Mouse (Mus musculus): Measurements from ENCODE around the gene Fut7. TPM values are rescaled to one million over a fixed set of nuclear protein-coding genes. Genes with fewer than 3 reads are reported as not detected.

Gene Fut7
- total and polyA plus RNA-seq, 3 experiments = 0.08 to 0.21 TPM; not detected in 1

DNA sequence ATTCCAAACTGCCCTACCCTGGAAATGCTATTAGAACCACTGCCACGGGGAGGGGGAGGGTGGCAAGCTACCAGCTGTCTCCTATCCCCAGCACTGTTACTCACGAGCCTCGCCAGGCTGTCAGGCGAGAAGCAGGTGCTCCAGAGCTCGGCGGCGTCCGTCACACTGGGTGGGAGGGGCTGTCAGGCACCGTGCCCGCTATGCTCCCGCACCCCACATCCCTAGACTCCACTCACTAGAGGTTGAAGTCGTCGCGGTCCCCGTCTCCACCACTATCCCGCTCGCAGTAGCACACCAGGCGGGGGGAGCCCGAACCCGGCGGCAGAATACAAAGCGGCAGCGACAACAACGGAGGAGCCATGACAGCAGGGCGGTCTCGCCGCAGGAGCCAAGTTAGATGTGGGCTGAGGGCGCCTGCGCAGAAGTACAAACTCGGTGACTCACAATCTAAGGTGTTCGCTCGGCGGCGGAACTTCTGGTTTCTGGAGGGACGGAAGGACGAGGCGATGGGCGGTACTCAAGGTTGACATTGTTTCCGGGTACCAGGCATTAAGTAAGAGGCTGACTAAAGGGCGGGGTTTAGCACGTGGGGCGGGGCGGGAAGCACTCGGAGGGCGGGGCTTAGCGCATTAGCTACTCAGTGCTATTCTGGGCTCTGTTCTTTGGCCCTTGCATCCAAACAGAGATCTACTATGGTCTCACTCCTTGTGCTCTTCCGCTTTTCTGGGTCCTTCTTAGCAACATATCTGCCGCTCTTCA, 37.7 kb downstream of the Fut7 start, which contains the start of gene Paxx (continued):
- TF ChIP-seq CHD1 (IDR thresholded peaks at IDR 0.05; ENCODE audit: low read depth, low read length) (no peak), GATA1 (IDR thresholded peaks at IDR 0.05; ENCODE audit: low read depth, low read length) (no peak), NELFE (IDR thresholded peaks at IDR 0.05; ENCODE audit: low read depth, low read length) (peak; percentile 75), SMC3 (IDR thresholded peaks at IDR 0.05; ENCODE audit: low read depth, low read length) (no peak)

DNA sequence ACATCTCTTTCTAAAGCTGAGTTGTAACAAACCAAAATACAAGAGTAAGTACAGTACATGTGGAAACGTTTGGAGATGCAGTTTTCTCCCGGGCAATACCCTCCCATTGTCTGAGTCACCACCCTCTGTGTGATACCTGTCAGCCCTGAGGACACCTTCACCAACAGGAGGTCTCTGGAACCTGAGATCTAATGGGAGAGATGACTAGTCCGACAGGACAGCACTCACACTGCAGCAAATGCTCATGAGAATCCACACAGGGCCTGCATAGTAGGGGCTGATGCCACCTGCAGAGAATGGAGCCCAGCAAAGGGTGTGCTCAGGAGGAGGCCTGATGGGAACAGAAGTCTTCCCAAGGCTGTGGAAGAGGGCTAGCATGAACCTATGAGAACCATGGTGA, 38.3 kb downstream of the Fut7 start:
- peaks cover 8% of the 10 kb centered on the region; the same call in 1 of the 2 replicates for H3K79me2 ChIP-seq (ENCODE audit: control insufficient read depth, insufficient read depth, low read length, poor library complexity)
- no peak for DNase-seq (ENCODE audit: low read depth, low spot score)
- peak overlapping the region; percentile 59 for H3K9ac ChIP-seq (ENCODE audit: control insufficient read depth, low read depth, low read length, poor library complexity, severe bottlenecking)
- H3K4me3 ChIP-seq (ENCODE audit: control insufficient read depth in 1 of 2, insufficient read depth in 1 of 2, low read depth in 2 of 2, low read length in 2 of 2) = peak overlapping the region; percentile 36 to 55
- H3K36me3 ChIP-seq (ENCODE audit: control insufficient read depth in 1 of 2, insufficient read depth in 2 of 2, low read length in 2 of 2) = no peaks in the 10 kb centered on the region
- no peaks in the 10 kb centered on the region for H3K9me3 ChIP-seq (replicated peaks; ENCODE audit: insufficient read depth, low read length)
- H3K4me1 ChIP-seq (ENCODE audit: control insufficient read depth in 1 of 2, insufficient read depth in 2 of 2, low read length in 2 of 2) = peaks cover 4 to 11% of the 10 kb centered on the region in 2 experiments; a peak in 3 of 4 replicates
- peak overlapping the region; percentile 65 for H3K27ac ChIP-seq (ENCODE audit: control insufficient read depth, low read depth, low read length)
- no peak for TF ChIP-seq MAX (IDR thresholded peaks at IDR 0.05; ENCODE audit: low read length)
- TF ChIP-seq NRF1 (IDR thresholded peaks at IDR 0.05; ENCODE audit: insufficient read depth, low read depth, low read length, poor library complexity, severe bottlenecking) = no peak
- no peak for TF ChIP-seq MAZ (IDR thresholded peaks at IDR 0.05; ENCODE audit: low read depth, low read length)
- TF ChIP-seq GABPA (IDR thresholded peaks at IDR 0.05; ENCODE audit: low read depth, low read length) = no peak
- no peaks in the 10 kb centered on the region for H3K27me3 ChIP-seq (ENCODE audit: control insufficient read depth in 1 of 2, insufficient read depth in 2 of 2, low read length in 2 of 2)

DNA sequence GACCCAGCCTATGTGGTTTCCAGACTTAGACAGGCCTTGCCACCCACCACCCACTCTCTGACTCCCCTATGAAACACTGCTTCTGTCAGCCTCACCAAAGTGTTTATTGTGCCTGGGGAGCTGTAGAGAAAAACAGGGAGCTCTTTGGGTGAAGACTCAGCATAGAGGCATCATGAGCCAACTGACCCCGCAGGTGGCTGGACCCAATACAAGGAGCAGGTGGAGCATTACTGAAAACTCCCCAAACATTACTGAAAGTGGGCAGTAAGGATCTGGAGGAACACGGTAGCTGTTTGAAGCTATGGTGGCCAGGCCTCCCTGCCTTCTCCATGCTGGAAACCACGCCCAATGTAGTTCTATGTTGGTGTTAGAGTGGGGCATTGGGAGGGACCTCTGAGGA, 40.6 kb downstream of the Fut7 start:
- H3K9ac ChIP-seq (ENCODE audit: control insufficient read depth, low read depth, low read length, poor library complexity, severe bottlenecking) = no peak overlapping the region
- H3K4me1 ChIP-seq (ENCODE audit: control insufficient read depth in 1 of 2, insufficient read depth in 2 of 2, low read length in 2 of 2) = peaks cover 4 to 11% of the 10 kb centered on the region in 2 experiments; a peak in 3 of 4 replicates
- no peak overlapping the region for H3K27ac ChIP-seq (ENCODE audit: control insufficient read depth, low read depth, low read length)
- H3K4me3 ChIP-seq (ENCODE audit: control insufficient read depth in 1 of 2, insufficient read depth in 1 of 2, low read depth in 2 of 2, low read length in 2 of 2) = no peak overlapping the region
- peaks cover 8% of the 10 kb centered on the region; the same call in 1 of the 2 replicates for H3K79me2 ChIP-seq (ENCODE audit: control insufficient read depth, insufficient read depth, low read length, poor library complexity)
- TF ChIP-seq SMC3 (IDR thresholded peaks at IDR 0.05; ENCODE audit: low read depth, low read length) (no peak), ELF1 (IDR thresholded peaks at IDR 0.05; ENCODE audit: low read depth, low read length) (no peak), ETS1 (IDR thresholded peaks at IDR 0.05; ENCODE audit: low read depth, low read length) (no peak), JUND (IDR thresholded peaks at IDR 0.05; ENCODE audit: low read depth, low read length) (no peak), EP300 (IDR thresholded peaks at IDR 0.05; ENCODE audit: low read depth in 1 of 2, low read length in 2 of 2) (no peak), GATA1 (IDR thresholded peaks at IDR 0.05; ENCODE audit: low read depth, low read length) (no peak), USF2 (IDR thresholded peaks at IDR 0.05; ENCODE audit: borderline replicate concordance in 1 of 2, insufficient read depth in 1 of 2, low read depth in 1 of 2, low read length in 2 of 2) (no peak), MAFK (IDR thresholded peaks at IDR 0.05; ENCODE audit: borderline replicate concordance, low read depth, low read length) (no peak), CTCF (IDR thresholded peaks at IDR 0.05 in 2 of 3, conservative IDR thresholded peaks at IDR 0.05 in 1 of 3; ENCODE audit: control insufficient read depth in 1 of 3, insufficient read depth in 1 of 3, low read depth in 2 of 3, low read length in 3 of 3, poor library complexity in 1 of 3, severe bottlenecking in 1 of 3) (no peak), ZKSCAN1 (IDR thresholded peaks at IDR 0.05; ENCODE audit: low read depth, low read length) (no peak)
- no peak for DNase-seq (ENCODE audit: low read depth, low spot score)
- H3K27me3 ChIP-seq (ENCODE audit: control insufficient read depth in 1 of 2, insufficient read depth in 2 of 2, low read length in 2 of 2) = no peaks in the 10 kb centered on the region
- H3K36me3 ChIP-seq (ENCODE audit: control insufficient read depth in 1 of 2, insufficient read depth in 2 of 2, low read length in 2 of 2) = no peaks in the 10 kb centered on the region
- no peaks in the 10 kb centered on the region for H3K9me3 ChIP-seq (replicated peaks; ENCODE audit: insufficient read depth, low read length)
